Mouse (Mus musculus) liver, embryonic 11.5 days (tissue): ENCODE results near the gene Papola. TPM values are rescaled to one million over a fixed set of nuclear protein-coding genes. Genes with fewer than 3 reads are reported as not detected.

Experiments
- ATAC-seq: fragments of 200-750 bp; cut with Nextera tagmentation; replicated peaks from 2 replicates; pipeline ENCODE4 v1.8.0; 2017; ENCODE audit warnings: moderate number of reproducible peaks, mild to moderate bottlenecking, moderate TSS enrichment, moderate library complexity; ENCODE audit not compliant: low FRiP score
- DNase-seq: peaks from one replicate; pipeline ENCODE4 v3.0.0-alpha.2; 2017; ENCODE audit warnings: low spot score
- H3K27ac ChIP-seq: fragments of 300-500 bp; sonication (generic); 2 replicates; pipeline ENCODE4 v1.5.1; 2014; ENCODE audit warnings: mild to moderate bottlenecking, low read depth, low read length, control low read depth
- H3K27me3 ChIP-seq: fragments of 300-500 bp; sonication (generic); replicated peaks from 2 replicates; pipeline ENCODE4 v1.6.1; 2014; ENCODE audit warnings: low read length, mixed read lengths; ENCODE audit not compliant: control insufficient read depth, insufficient read depth
- H3K36me3 ChIP-seq: fragments of 300-500 bp; sonication (generic); 2 replicates; pipeline ENCODE4 v1.6.1; 2014; ENCODE audit warnings: mild to moderate bottlenecking, low read length, moderate library complexity, mixed read lengths; ENCODE audit not compliant: control insufficient read depth, insufficient read depth
- H3K4me1 ChIP-seq: fragments of 300-500 bp; sonication (generic); replicated peaks from 2 replicates; pipeline ENCODE4 v1.6.1; 2014; ENCODE audit warnings: low read length, mixed read lengths; ENCODE audit not compliant: control insufficient read depth, insufficient read depth
- H3K4me2 ChIP-seq: fragments of 300-500 bp; sonication (generic); 2 replicates; pipeline ENCODE4 v1.6.1; 2014; ENCODE audit warnings: mild to moderate bottlenecking, control low read depth, moderate library complexity
- H3K4me3 ChIP-seq: fragments of 300-500 bp; sonication (generic); 2 replicates; pipeline ENCODE4 v1.5.1; 2014; ENCODE audit warnings: low read depth, low read length, control low read depth
- H3K9ac ChIP-seq: fragments of 300-500 bp; sonication (generic); 2 replicates; pipeline ENCODE4 v1.6.1; 2014; ENCODE audit warnings: low read depth, low read length, control low read depth
- H3K9me3 ChIP-seq: fragments of 300-500 bp; sonication (generic); 2 replicates; pipeline ENCODE4 v1.6.1; 2016; ENCODE audit warnings: low read length, inconsistent platforms, mixed read lengths; ENCODE audit not compliant: control insufficient read depth
- WGBS: fragments of 180-500 bp; shearing (Covaris S2); extraction: QIAGEN DNeasy Blood & Tissue Kit; methylation state at CpG from one replicate; pipeline ENCODE4 v1.1.7; 2014; 5-methylcytosine and 5-hydroxymethylcytosine counted together
- polyA plus RNA-seq: library from polyadenylated mRNA; unstranded; fragments of >200 nt; fragmentation: Nextera tagmentation; extraction: Ambion mirVana; gene quantifications from 2 replicates; pipeline ENCODE4 v1.2.1, GENCODE M21; 2014

The Papola gene
- polyA plus RNA-seq, 1 experiment from 2014 or later, result 178 TPM

DNA sequence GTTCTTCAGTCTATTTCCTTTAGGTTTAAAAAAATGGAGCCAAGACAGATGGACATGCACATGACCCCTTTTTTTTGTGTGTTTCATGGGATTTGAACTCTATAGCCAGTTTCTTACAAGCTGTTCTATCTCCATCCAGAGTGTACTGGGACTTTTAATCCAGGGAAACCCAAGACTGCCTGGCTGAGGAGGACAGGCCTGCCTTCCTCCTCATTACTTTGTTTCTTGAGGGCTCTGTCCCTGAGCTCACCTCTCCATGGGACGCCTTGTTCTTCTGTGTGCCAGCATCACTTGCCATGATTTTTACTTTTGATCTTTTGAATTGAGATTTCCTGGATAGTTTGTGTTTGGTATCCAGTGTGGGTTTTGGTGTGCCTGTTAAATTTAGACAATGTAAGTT is 1.6 kb downstream of the Papola start:
- peak overlapping the region; percentile 98 for H3K4me2 ChIP-seq
- H3K36me3 ChIP-seq, result peaks cover 4% of the 10 kb centered on the region; the same call in 1 of the 2 replicates
- no peak for ATAC-seq
- no peak overlapping the region for H3K27ac ChIP-seq
- peak overlapping the region; percentile 87 for H3K4me3 ChIP-seq
- H3K27me3 ChIP-seq, result no peaks in the 10 kb centered on the region
- no peak for DNase-seq
- peak overlapping the region; percentile 94 for H3K9ac ChIP-seq
- 78% methylated on average over 1 of the region's 1 CpGs for WGBS
- H3K4me1 ChIP-seq, result peaks cover 26% of the 10 kb centered on the region
- no peaks in the 10 kb centered on the region for H3K9me3 ChIP-seq

GRCm38 (mm10) chr12:105787626-105788025 is 3.1 kb downstream of the Papola start:
- no peak for DNase-seq
- peaks cover 26% of the 10 kb centered on the region for H3K4me1 ChIP-seq
- H3K9ac ChIP-seq, result no peak overlapping the region

DNA sequence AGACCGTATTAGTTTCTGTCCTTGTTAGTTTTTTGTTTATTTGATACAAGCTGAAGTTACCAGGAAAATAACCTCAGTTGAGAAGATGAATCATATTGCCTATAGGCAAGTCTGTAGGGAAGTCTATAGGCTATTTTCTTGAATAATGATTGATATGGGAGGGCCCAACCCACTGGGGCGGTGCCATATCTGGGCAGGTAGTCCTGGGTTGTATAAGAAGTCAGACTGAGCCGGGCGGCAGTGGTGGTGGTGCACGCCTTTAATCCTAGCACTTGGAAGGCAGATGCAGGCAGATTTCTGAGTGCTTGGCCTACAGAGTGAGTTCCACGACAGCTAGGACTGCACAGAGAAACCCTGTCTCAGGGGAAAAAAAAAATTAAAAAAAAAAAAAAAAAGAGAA is 5.4 kb downstream of the Papola start:
- peaks cover 4% of the 10 kb centered on the region; the same call in 1 of the 2 replicates for H3K36me3 ChIP-seq
- ATAC-seq (0 out of 2 replicates have a peak, but pooled peaks have one; percentile 26), DNase-seq (no peak)
- no peaks in the 10 kb centered on the region for H3K9me3 ChIP-seq
- no peak overlapping the region for H3K4me3 ChIP-seq
- no peak overlapping the region for H3K27ac ChIP-seq
- H3K9ac ChIP-seq, result no peak overlapping the region
- WGBS, result 86% methylated on average over 6 of the region's 6 CpGs
- H3K4me1 ChIP-seq, result peaks cover 18% of the 10 kb centered on the region
- no peak overlapping the region for H3K4me2 ChIP-seq
- H3K27me3 ChIP-seq, result no peaks in the 10 kb centered on the region

More at GRCm38 (mm10) chr12:105787626-105788025, 3.1 kb downstream of the Papola start:
- Histone ChIP-seq H3K27ac (no peak overlapping the region), H3K27me3 (no peaks in the 10 kb centered on the region), H3K4me3 (no peak overlapping the region), H3K4me2 (no peak overlapping the region), H3K9me3 (no peaks in the 10 kb centered on the region), H3K36me3 (peaks cover 4% of the 10 kb centered on the region; the same call in 1 of the 2 replicates)
- 92% methylated on average over 2 of the region's 2 CpGs for WGBS
- ATAC-seq, result no peak

DNA sequence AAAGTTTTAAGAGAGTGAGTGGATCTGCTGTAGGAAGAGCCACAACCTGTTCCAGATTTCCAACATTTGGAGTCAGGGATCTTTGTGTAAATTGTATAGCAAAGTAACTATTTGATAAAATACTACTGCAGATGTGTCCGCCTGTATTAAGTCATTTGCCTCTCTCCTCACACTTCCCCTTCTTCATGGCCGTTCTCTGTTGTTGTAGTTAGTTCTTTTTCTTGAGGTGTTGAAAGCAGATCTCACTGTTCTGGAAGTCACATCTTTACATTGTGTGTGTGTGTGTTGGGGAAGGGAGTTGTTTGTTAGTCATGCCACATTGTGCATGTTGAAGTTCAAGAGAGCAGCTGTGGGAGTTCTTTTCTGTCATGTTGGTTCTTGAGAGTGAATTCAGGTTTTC is 10.4 kb downstream of the Papola start:
- no peaks in the 10 kb centered on the region for H3K27me3 ChIP-seq
- no peak overlapping the region for H3K4me3 ChIP-seq
- no peak overlapping the region for H3K9ac ChIP-seq
- H3K4me2 ChIP-seq, result no peak overlapping the region
- H3K4me1 ChIP-seq, result peaks cover 4% of the 10 kb centered on the region
- no peak for ATAC-seq
- no peaks in the 10 kb centered on the region for H3K9me3 ChIP-seq
- no peak for DNase-seq
- no peak overlapping the region for H3K27ac ChIP-seq
- 83% methylated on average over 2 of the region's 2 CpGs for WGBS
- H3K36me3 ChIP-seq, result peaks cover 5% of the 10 kb centered on the region; the same call in 1 of the 2 replicates

DNA sequence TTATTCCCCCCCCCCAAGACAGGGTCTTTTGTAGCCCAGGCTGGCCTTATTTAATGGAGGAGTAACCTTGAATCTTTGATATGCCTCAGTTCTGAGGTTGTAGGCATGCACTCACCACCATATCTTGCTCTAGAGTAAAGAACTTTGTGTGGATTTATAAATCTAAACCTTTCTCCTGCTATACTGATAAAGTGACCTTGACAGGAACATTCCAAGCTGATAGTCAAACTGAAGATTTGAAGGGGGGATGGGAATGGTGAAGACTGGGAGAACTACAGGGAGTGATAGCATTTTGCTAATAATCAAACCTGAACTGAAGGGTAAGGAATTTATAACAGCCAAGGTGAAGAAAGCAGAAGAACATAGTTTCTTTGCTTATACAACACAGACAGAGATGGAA is 13.5 kb downstream of the Papola start:
- no peaks in the 10 kb centered on the region for H3K27me3 ChIP-seq
- H3K4me3 ChIP-seq, result no peak overlapping the region
- H3K4me1 ChIP-seq, result no peaks in the 10 kb centered on the region; the same call in 1 of the 2 replicates
- no peak overlapping the region for H3K9ac ChIP-seq
- no peak for ATAC-seq
- no peak for DNase-seq
- no peaks in the 10 kb centered on the region for H3K9me3 ChIP-seq
- H3K36me3 ChIP-seq, result peaks cover 11% of the 10 kb centered on the region; the same call in 1 of the 2 replicates
- H3K27ac ChIP-seq, result no peak overlapping the region
- H3K4me2 ChIP-seq, result no peak overlapping the region

GRCm38 (mm10) chr12:105805790-105806189 is 21.3 kb downstream of the Papola start:
- Histone ChIP-seq H3K27me3 (no peaks in the 10 kb centered on the region), H3K4me3 (no peak overlapping the region), H3K27ac (no peak overlapping the region), H3K36me3 (peaks cover 31% of the 10 kb centered on the region; the same call in 1 of the 2 replicates), H3K4me2 (no peak overlapping the region), H3K9ac (no peak overlapping the region), H3K9me3 (no peaks in the 10 kb centered on the region), H3K4me1 (no peaks in the 10 kb centered on the region)
- no peak for DNase-seq
- ATAC-seq, result no peak
- 79% methylated on average over 3 of the region's 3 CpGs for WGBS

GRCm38 (mm10) chr12:105806205-105806604 is 21.7 kb downstream of the Papola start:
- Histone ChIP-seq H3K27ac (no peak overlapping the region), H3K9ac (no peak overlapping the region), H3K4me1 (no peaks in the 10 kb centered on the region), H3K36me3 (peaks cover 30% of the 10 kb centered on the region; the same call in 1 of the 2 replicates), H3K9me3 (no peaks in the 10 kb centered on the region), H3K4me3 (no peak overlapping the region), H3K27me3 (no peaks in the 10 kb centered on the region), H3K4me2 (no peak overlapping the region)
- no peak for ATAC-seq
- DNase-seq, result no peak
- 93% methylated on average over 3 of the region's 3 CpGs for WGBS

DNA sequence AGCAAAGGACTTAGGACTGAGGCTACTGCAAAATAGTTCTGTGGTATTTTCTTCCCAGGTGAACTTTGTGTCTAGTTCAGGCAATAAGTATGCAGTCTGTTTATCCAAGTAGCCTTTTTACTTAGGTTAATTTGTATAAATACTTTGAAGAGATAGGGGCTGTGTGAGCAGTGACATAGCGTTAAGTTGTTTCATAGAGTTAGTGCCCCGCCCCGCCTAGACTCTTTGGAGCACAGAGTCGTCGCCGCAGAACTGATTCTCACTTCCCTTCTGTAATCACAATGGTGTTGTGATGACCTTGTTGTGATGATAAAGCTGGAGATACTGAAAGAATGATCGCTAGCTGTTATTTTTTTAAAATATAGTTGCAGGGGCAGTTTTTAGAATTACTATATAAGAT is 22.9 kb downstream of the Papola start:
- H3K27ac ChIP-seq, result no peak overlapping the region
- DNase-seq (no peak), ATAC-seq (no peak)
- no peaks in the 10 kb centered on the region for H3K9me3 ChIP-seq
- no peak overlapping the region for H3K9ac ChIP-seq
- peaks cover 34% of the 10 kb centered on the region; the same call in 1 of the 2 replicates for H3K36me3 ChIP-seq
- H3K4me2 ChIP-seq, result no peak overlapping the region
- H3K27me3 ChIP-seq, result no peaks in the 10 kb centered on the region
- H3K4me1 ChIP-seq, result no peaks in the 10 kb centered on the region
- H3K4me3 ChIP-seq, result no peak overlapping the region
- WGBS, result 87% methylated on average over 7 of the region's 7 CpGs

DNA sequence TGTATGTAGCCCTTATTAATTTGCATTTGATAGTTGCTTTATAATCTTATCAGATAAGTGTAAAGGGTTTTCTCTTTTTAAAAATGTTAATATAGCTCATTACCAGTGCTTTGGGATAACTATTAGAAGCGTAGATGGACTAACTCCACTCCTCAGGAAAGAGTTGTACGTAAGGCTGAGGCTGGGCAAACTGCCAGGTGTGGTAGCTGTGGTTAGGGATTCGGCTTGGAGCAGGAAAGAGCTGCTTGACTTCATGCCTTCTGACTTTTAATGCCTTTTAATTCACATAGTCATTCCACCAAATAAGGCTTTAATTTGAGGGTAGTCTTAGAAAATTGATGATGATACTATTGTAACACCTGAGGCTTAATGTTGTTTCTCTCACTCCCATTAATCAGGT is 24.5 kb downstream of the Papola start:
- Histone ChIP-seq H3K9ac (no peak overlapping the region), H3K27me3 (no peaks in the 10 kb centered on the region), H3K4me3 (no peak overlapping the region), H3K4me2 (no peak overlapping the region), H3K36me3 (peaks cover 36% of the 10 kb centered on the region; the same call in 1 of the 2 replicates), H3K27ac (no peak overlapping the region), H3K9me3 (no peaks in the 10 kb centered on the region), H3K4me1 (no peaks in the 10 kb centered on the region)
- ATAC-seq, result no peak
- WGBS, result 89% methylated on average over 3 of the region's 3 CpGs
- no peak for DNase-seq
